Mouse (Mus musculus) liver, embryonic 14.5 days (tissue): Measurements from ENCODE around the gene Nras.

Experiments
- CTCF ChIP-seq: IDR thresholded peaks from 2 replicates; pipeline ENCODE4 v1.5.1; 2016; ENCODE audit warnings: antibody characterized with exemption, low read depth, control low read depth
- EP300 ChIP-seq: IDR thresholded peaks from 2 replicates; pipeline ENCODE4 v1.6.1; 2016; ENCODE audit warnings: antibody characterized with exemption, low read depth

- no peak for TF ChIP-seq CTCF
- TF ChIP-seq EP300 = no peak
Measured at GRCm38 (mm10) chr3:103091753-103092152, 33.7 kb downstream of the Nras start.
